Mouse (Mus musculus): ENCODE measurements at regions not wholly inside any gene's neighbourhood (a gene's known extent, or its start where the extent isn't known, plus 50 kb on each side); places are given as distances from the start of the nearest gene placed in this dataset.

DNA sequence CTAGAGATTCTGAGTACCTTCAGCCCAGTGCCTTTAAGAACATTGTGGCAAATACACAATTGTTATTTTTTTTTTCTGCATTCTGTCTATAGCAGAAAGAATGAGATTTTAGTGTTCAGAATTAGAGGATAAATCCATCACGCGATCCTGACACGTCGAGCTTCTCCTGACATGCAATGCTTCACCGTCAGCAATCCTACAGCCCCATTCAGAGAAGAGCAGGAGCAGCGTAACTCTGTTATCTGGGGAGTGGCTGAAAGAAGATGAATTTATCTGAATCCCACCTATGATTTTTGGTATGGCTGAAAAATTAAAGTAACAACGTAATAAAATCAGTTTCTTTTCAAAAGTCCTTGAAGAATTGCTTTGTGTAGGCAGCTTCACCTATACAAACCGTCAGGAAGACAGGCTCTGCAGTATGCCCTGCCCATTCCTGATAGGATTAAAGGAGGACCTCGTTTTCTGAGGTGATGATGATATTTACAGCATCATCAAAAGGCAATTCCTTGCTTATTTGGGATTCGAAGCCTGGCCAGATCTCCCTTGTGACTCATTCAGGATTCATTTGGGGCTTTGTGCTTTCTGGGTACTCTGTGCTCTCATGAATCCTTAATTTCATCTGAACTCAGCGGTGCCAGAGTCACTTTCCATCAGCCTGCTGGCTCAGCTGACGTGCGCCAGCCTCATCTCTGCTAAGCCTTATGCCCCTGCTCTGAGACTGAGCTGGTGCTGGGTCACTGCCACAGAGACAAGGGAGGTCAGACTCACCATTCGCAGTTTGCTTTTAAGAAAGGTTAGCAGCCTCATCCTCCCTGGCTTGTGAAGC lies 112.3 kb upstream of the Gas2 start:
- H3K27ac ChIP-seq (replicated peaks; ENCODE audit: low read depth, low read length): peak overlapping the region; percentile 93
- H3K4me2 ChIP-seq (ENCODE audit: low read length): peak overlapping the region; percentile 46
- H3K4me3 ChIP-seq (replicated peaks; ENCODE audit: low read depth, low read length): 0 out of 2 replicates have a peak overlapping the region, but pooled peaks have one; percentile 11
- H3K27me3 ChIP-seq (ENCODE audit: control insufficient read depth, insufficient read depth, low read length): no peaks in the 10 kb centered on the region
- H3K9me3 ChIP-seq (ENCODE audit: control insufficient read depth, low read length): no peaks in the 10 kb centered on the region
- peaks cover 35% of the 10 kb centered on the region for H3K4me1 ChIP-seq (ENCODE audit: control insufficient read depth, insufficient read depth, low read length)
- H3K36me3 ChIP-seq (ENCODE audit: control insufficient read depth, insufficient read depth, low read length): no peaks in the 10 kb centered on the region
- H3K9ac ChIP-seq (replicated peaks; ENCODE audit: low read length): peak overlapping the region; percentile 41; the same call in 1 of the 2 replicates
- ATAC-seq (ENCODE audit: low FRiP score, low TSS enrichment): peak; percentile 81
- WGBS: 17% methylated on average over 14 of the region's 14 CpGs
- peak; percentile 84 for DNase-seq

DNA sequence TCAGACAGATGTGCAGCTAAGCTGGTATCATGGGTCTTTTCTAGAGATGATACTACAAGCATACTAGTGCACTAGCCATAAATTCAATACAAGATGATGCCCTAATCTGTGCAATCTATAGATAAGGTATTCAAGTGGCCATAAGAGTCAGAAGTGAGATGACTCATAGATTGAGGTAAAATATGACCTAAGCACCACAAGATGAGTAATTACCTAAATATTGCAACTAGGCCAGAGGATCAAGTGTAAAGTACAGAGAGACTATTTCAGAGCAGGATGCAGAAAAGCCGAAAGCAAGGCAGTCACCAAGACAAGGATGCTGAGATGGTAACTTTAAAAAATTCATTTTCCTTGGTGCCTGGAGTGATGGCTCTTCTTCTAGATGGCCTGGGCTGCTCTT lies 111.5 kb upstream of the Gas2 start:
- DNase-seq (no peak), ATAC-seq (ENCODE audit: low FRiP score, low TSS enrichment) (no peak)
- Histone ChIP-seq H3K4me2 (ENCODE audit: low read length) (0 out of 2 replicates have a peak overlapping the region, but pooled peaks have one; percentile 46), H3K27me3 (ENCODE audit: control insufficient read depth, insufficient read depth, low read length) (no peaks in the 10 kb centered on the region), H3K9ac (replicated peaks; ENCODE audit: low read length) (no peak overlapping the region), H3K4me3 (replicated peaks; ENCODE audit: low read depth, low read length) (no peak overlapping the region), H3K36me3 (ENCODE audit: control insufficient read depth, insufficient read depth, low read length) (no peaks in the 10 kb centered on the region), H3K9me3 (ENCODE audit: control insufficient read depth, low read length) (no peaks in the 10 kb centered on the region), H3K4me1 (ENCODE audit: control insufficient read depth, insufficient read depth, low read length) (peaks cover 38% of the 10 kb centered on the region), H3K27ac (replicated peaks; ENCODE audit: low read depth, low read length) (peak overlapping the region; percentile 93)
- 91% methylated on average over 1 of the region's 1 CpGs for WGBS

DNA sequence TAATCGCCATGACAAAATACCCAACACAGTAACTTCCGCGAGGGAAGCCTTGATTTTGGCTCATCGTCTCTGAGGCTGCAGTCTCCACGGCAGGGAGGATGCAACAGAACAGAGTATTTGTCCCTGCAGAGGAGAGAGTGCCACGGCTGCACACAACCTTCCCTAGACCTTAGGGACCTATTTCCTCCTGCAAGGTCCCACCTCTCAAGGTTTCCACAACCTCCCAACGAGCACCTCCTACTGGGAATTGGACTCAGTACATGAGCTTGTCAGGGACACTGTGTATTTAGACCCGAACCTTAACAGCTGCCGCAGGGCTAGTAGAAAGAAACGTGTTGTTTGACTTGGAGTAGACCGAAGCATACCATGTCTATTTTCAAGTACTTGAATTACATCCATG lies 108.8 kb upstream of the Gas2 start:
- no peak for ATAC-seq (ENCODE audit: low FRiP score, low TSS enrichment)
- Histone ChIP-seq H3K9me3 (ENCODE audit: control insufficient read depth, low read length) (no peaks in the 10 kb centered on the region), H3K27me3 (ENCODE audit: control insufficient read depth, insufficient read depth, low read length) (no peaks in the 10 kb centered on the region), H3K36me3 (ENCODE audit: control insufficient read depth, insufficient read depth, low read length) (no peaks in the 10 kb centered on the region), H3K4me1 (ENCODE audit: control insufficient read depth, insufficient read depth, low read length) (peaks cover 34% of the 10 kb centered on the region), H3K4me3 (replicated peaks; ENCODE audit: low read depth, low read length) (no peak overlapping the region), H3K9ac (replicated peaks; ENCODE audit: low read length) (no peak overlapping the region), H3K27ac (replicated peaks; ENCODE audit: low read depth, low read length) (peak overlapping the region; percentile 53), H3K4me2 (ENCODE audit: low read length) (no peak overlapping the region)
- no peak for DNase-seq
- 71% methylated on average over 11 of the region's 11 CpGs for WGBS

DNA sequence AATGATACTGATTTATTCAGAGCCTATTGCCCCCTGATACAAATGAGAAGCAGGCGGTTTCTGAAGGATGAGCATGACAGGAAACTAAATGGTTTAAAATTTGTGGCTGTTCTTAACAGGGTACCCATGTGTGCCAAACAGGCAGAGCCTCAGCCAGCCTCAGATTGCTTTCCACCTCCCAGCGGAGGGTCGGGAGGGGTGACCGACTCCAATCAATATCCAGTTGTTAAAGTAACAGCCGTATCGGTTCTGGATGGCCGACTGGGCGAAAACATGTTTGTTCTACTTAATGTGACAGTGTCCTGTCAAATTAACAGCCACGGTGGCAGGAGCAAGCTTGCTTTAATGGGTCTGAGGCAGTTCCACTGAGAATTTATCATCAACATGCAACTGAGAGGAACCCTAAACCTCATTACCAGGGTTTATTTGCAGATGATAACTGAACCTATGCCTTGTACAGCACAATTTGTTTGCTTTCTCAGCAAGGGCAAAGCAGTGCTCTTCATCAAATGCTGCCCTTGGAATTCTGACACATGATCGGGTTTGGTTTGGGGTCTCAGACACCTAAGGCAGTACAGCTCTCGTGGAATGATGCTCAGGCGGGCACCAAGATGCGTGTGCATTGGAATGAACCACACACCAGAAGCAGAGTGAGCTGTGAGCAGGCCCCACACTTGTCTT lies 107.5 kb upstream of the Gas2 start:
- H3K4me3 ChIP-seq (replicated peaks; ENCODE audit: low read depth, low read length): no peak overlapping the region
- WGBS: 16% methylated on average over 13 of the region's 13 CpGs
- H3K27me3 ChIP-seq (ENCODE audit: control insufficient read depth, insufficient read depth, low read length): no peaks in the 10 kb centered on the region
- H3K36me3 ChIP-seq (ENCODE audit: control insufficient read depth, insufficient read depth, low read length): no peaks in the 10 kb centered on the region
- peak; percentile 70 for DNase-seq
- no peak overlapping the region for H3K4me2 ChIP-seq (ENCODE audit: low read length)
- no peaks in the 10 kb centered on the region for H3K9me3 ChIP-seq (ENCODE audit: control insufficient read depth, low read length)
- peak overlapping the region; percentile 78 for H3K27ac ChIP-seq (replicated peaks; ENCODE audit: low read depth, low read length)
- peak; percentile 49; the same call in 1 of the 2 replicates for ATAC-seq (ENCODE audit: low FRiP score, low TSS enrichment)
- peaks cover 29% of the 10 kb centered on the region for H3K4me1 ChIP-seq (ENCODE audit: control insufficient read depth, insufficient read depth, low read length)
- H3K9ac ChIP-seq (replicated peaks; ENCODE audit: low read length): no peak overlapping the region

DNA sequence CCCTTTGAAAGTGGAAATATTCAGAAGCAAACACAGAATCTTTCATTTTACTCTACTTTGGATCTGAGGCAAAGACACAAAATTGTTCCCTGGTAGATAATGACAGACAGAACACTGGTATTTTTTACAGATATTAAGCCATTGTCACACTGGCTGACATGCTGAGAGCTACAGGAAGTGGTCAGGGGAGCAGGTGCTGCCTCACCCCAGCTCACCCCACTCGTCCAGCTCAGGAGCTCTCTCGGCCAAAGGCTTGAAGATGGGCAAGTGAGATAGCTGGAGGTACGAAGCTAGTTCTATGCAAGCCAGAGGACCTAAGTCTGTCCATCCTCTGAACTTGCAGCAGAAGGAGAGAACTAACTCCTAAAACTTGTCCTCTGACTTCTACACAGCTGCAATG lies 105.6 kb upstream of the Gas2 start:
- Histone ChIP-seq H3K27ac (replicated peaks; ENCODE audit: low read depth, low read length) (no peak overlapping the region), H3K9me3 (ENCODE audit: control insufficient read depth, low read length) (no peaks in the 10 kb centered on the region), H3K4me3 (replicated peaks; ENCODE audit: low read depth, low read length) (no peak overlapping the region), H3K27me3 (ENCODE audit: control insufficient read depth, insufficient read depth, low read length) (no peaks in the 10 kb centered on the region), H3K4me2 (ENCODE audit: low read length) (no peak overlapping the region), H3K4me1 (ENCODE audit: control insufficient read depth, insufficient read depth, low read length) (peaks cover 15% of the 10 kb centered on the region; the same call in 1 of the 2 replicates), H3K36me3 (ENCODE audit: control insufficient read depth, insufficient read depth, low read length) (no peaks in the 10 kb centered on the region), H3K9ac (replicated peaks; ENCODE audit: low read length) (no peak overlapping the region)
- 62% methylated on average over 3 of the region's 3 CpGs for WGBS
- DNase-seq (no peak), ATAC-seq (ENCODE audit: low FRiP score, low TSS enrichment) (no peak)

DNA sequence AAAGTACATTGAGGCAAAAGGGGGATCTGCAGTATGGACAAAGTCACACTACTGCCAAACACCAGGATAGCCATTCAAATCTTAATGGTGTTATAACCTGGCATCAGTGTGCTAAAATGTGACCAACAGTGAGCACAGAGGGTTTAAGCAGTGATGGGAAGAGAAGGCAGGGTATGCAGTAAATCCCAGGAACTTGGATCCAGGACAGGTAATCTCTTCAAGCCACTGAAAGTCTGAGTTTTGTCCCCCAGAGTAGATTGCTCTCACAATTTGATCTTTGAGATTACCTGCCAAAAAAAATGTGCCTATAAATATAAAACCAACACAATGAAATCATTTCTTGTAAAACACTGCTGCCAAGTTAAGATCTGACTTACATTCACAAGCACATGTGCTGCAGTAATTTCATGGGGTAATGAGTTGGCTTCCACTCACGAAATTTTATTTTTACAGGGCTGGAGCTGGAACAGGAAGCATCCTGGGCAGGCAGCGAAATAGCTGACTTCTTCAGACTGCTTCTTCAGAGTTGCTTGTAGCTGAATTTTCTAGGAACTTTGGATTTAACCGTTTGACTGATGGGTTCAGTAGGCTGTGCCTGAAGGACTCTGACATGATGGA lies 102.2 kb upstream of the Gas2 start:
- Histone ChIP-seq H3K27ac (replicated peaks; ENCODE audit: low read depth, low read length) (no peak overlapping the region), H3K4me1 (ENCODE audit: control insufficient read depth, insufficient read depth, low read length) (peaks cover 1% of the 10 kb centered on the region; the same call in 1 of the 2 replicates), H3K9me3 (ENCODE audit: control insufficient read depth, low read length) (no peaks in the 10 kb centered on the region), H3K36me3 (ENCODE audit: control insufficient read depth, insufficient read depth, low read length) (no peaks in the 10 kb centered on the region), H3K9ac (replicated peaks; ENCODE audit: low read length) (no peak overlapping the region), H3K27me3 (ENCODE audit: control insufficient read depth, insufficient read depth, low read length) (no peaks in the 10 kb centered on the region), H3K4me2 (ENCODE audit: low read length) (no peak overlapping the region), H3K4me3 (replicated peaks; ENCODE audit: low read depth, low read length) (no peak overlapping the region)
- ATAC-seq (ENCODE audit: low FRiP score, low TSS enrichment): no peak
- no peak for DNase-seq
- WGBS: 78% methylated on average over 3 of the region's 3 CpGs

DNA sequence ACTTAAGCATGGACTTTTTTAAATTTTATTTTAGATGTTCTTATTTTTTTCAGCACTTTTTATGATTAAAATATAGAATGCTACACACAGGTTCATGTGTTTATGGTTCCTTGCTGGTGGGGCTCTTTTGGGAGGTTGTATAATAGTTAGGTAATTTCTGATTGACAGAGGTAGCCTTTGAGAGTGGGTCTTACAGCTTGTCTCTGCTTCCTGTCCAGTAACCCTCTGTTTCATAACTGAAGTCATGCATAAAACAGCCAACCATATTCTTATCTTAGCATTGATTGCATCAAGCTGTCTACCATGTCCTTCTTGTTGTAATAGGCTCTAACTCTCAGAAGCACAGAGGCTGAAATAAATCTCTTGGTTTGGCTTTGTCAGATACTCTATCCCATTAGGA lies 94.7 kb upstream of the Gas2 start:
- Histone ChIP-seq H3K27me3 (ENCODE audit: control insufficient read depth, insufficient read depth, low read length) (no peaks in the 10 kb centered on the region), H3K27ac (replicated peaks; ENCODE audit: low read depth, low read length) (no peak overlapping the region), H3K4me1 (ENCODE audit: control insufficient read depth, insufficient read depth, low read length) (0 out of 2 replicates have a peak, but pooled peaks cover 5% of the 10 kb centered on the region), H3K4me3 (replicated peaks; ENCODE audit: low read depth, low read length) (no peak overlapping the region), H3K9ac (replicated peaks; ENCODE audit: low read length) (no peak overlapping the region), H3K9me3 (ENCODE audit: control insufficient read depth, low read length) (no peaks in the 10 kb centered on the region), H3K4me2 (ENCODE audit: low read length) (no peak overlapping the region), H3K36me3 (ENCODE audit: control insufficient read depth, insufficient read depth, low read length) (no peaks in the 10 kb centered on the region)
- ATAC-seq (ENCODE audit: low FRiP score, low TSS enrichment) (no peak), DNase-seq (no peak)

DNA sequence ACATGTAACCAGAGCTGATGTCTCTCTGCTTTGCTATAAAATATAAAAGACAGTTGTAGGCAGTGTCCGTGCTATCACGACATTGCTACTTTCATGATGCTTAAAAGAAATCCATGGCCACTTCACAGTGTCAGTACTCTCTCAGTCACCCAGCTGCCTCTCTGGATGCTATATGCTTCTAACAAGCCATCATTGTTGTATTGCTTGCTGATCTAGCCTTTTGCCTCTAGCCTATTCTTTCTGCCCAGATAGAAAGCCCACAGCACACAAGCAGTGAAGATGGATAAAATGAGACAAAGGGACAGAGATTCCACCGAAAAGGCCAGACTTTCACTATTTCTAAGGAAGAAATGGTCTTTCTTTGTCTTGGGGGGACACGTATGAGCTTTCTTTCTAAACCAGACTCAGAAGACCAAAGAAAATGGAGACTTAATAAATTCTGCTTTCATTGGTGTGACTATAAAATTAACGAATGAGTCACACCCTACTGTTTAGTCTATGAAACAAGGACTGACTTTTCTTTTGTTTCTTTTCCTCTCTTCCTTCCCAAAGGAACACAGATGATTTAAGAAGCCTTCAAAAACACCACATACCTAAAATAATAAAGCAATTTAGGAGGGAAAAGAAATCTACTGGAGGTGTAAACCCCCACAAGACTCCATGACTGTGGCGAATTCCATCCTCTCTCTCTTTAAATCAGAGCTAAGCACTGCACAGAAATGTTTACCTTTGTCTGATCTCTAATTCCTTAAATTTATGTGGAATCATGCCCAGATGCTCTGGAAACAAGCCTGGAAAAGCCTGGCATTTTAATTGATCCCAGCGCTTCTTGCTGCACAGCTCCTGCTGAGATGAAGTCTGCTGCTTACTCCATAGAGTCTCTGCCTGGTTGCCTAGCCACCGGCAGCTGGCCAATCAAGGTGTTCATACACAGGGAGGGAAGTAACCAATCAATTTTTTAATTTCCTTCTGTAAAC lies 89.6 kb upstream of the Gas2 start:
- Histone ChIP-seq H3K9ac (replicated peaks; ENCODE audit: low read length) (no peak overlapping the region), H3K27me3 (ENCODE audit: control insufficient read depth, insufficient read depth, low read length) (no peaks in the 10 kb centered on the region), H3K4me3 (replicated peaks; ENCODE audit: low read depth, low read length) (no peak overlapping the region), H3K4me2 (ENCODE audit: low read length) (peak overlapping the region; percentile 33), H3K9me3 (ENCODE audit: control insufficient read depth, low read length) (no peaks in the 10 kb centered on the region), H3K4me1 (ENCODE audit: control insufficient read depth, insufficient read depth, low read length) (peaks cover 17% of the 10 kb centered on the region), H3K27ac (replicated peaks; ENCODE audit: low read depth, low read length) (peak overlapping the region; percentile 89), H3K36me3 (ENCODE audit: control insufficient read depth, insufficient read depth, low read length) (no peaks in the 10 kb centered on the region)
- WGBS: 48% methylated on average over 8 of the region's 8 CpGs
- DNase-seq (peak; percentile 85), ATAC-seq (ENCODE audit: low FRiP score, low TSS enrichment) (peak; percentile 89)
